Mouse (Mus musculus) megakaryocyte, adult 5-6 weeks (primary cell): ENCODE results near the gene Gart. TPM values are rescaled to one million over a fixed set of nuclear protein-coding genes. Genes with fewer than 3 reads are reported as not detected.

Experiments
- ATAC-seq: 2 replicates; pipeline ENCODE4 v1.8.0; 2016; ENCODE audit warnings: mild to moderate bottlenecking, inconsistent platforms; ENCODE audit not compliant: poor library complexity, severe bottlenecking
- total RNA-seq, 2 experiments: library from RNA; stranded (forward) in 1 of 2; stranded (reverse) in 1 of 2; fragments of 153-499, 151-499 nt in 1 of 2; fragments of 221-1000, 200-1000 nt in 1 of 2; gene quantifications; 2 replicates each; pipeline versions ENCODE4 v1.2.3 to v1.2.4; 2015 to 2017

Gene Gart
- total RNA-seq (2015) (59.0 and 62.7 TPM in 2 replicates), total RNA-seq (2017) (98.1 and 115 TPM in 2 replicates)

- peak; percentile 82 for ATAC-seq
These were observed at the start of gene Gart for GRCm38 (mm10) chr16:91646681-91647419. Gene Gart, minus strand, starts transcription at chr16:91646952.

- no peak for ATAC-seq
These were observed 48.5 kb upstream of the Gart start for GRCm38 (mm10) chr16:91695108-91695755.

DNA sequence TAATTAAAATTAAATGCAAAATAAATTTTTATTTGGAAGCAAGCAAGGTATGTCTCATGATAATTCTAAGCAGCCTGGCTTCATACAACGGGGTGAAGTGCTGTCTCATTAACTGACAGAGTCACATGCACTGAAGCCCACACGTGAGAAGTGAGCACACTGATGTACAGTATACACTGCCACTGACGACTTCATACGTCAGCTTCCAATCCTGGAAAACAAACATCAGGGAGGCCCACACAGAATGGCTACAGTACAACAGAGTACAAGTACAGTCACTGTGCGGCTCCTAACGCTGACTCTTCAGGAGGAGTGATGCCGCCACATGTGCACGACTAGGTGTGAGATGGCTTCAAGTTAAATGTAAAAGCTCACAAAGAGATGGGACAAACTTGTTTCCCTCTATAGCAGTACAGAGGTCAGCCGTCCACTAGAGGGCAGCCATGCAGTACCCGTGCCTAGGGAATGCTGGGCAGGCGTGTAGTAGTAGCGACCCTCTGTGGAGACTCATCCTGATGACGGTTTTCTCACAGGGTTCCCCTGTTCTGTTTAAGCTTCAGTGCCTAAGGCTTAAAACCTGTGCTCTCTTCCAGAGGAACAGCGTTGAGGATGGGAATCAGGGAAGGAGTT is 47.8 kb upstream of the Gart start:
- peak; percentile 94 for ATAC-seq

DNA sequence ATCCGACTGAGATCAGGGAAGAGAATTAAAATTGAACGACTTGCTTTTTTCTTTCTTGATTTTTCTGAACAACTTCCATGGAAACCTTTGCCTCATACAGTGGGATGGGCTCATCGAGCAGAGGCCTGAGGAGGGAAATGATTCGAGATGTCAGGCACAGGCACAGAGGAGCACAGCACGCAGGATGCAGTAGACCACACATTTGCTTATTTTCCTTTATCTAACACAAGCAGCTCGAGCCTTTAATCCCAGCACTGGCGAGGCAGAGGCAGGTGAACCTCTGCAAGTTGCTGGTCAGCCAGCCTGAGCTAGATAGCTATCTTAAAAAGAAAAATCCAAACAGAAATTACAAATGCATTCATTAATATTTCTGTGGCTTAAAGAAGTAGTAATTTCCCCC is 43.0 kb upstream of the Gart start:
- ATAC-seq: no peak

DNA sequence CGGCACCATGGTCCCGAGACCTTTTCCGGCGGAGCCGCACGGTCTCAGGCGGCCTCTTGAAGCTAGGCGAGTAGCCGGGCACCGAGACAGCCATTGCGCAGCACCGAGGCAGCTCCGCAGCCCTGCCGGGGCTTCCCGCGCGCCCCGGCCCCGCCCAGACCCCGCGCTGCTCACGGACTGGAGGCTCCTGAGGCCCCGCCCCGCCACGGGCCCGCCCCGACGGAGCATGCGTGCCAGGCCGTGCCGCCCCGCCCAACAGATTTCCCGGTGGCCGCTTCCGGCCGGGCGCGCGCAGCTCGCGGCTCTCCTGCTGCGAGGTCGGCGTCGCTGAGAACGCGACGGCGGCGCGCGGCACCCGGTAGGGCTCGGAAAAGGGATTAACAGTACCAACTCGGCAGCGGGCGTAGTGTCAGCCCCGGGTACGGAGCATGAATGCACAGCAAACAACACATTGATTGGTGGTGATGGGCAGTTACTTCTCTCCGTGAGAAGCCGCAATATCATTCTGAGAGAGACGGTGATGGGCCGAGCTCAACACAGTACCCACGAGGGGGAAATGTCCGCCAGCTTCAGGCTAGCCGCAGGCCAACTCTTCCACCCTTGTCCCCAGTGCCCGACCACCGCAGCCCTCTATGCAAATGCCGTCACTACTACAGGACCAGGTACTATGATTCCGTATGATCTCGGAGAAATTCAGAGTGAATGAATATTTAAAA is 42.0 kb upstream of the Gart start, which contains the start of gene Donson:
Gene Donson (minus strand): TSS at position 152 of the 716 bp plus-strand sequence.
- ATAC-seq: peak; percentile 92

- 0 out of 2 replicates have a peak, but pooled peaks have one; percentile 1 for ATAC-seq
These were observed 41.4 kb upstream of the Gart start for GRCm38 (mm10) chr16:91688023-91688618.

DNA sequence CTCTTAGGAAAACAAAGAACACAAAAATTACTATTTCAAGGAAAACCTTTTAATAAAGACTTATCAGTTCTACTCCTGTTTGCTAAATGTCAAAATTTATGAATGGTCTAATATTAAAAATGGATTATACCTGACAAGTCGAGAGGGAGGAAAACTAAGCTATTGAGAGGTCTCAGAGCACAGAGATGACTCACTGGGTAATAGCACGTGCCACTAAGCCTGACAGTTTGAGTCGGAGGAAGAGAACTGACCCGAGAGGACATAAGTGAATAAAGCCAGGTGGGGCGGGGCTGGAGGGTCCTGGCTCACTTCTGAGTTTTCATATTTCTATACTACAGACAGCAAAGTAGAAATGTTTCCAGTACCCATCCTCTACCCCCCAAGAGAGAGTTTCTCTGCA is 39.6 kb upstream of the Gart start:
- no peak for ATAC-seq

- ATAC-seq: peak; percentile 61
These were observed 38.8 kb upstream of the Gart start for GRCm38 (mm10) chr16:91685526-91685925.

GRCm38 (mm10) chr16:91680656-91681055 is 33.9 kb upstream of the Gart start:
- ATAC-seq: no peak

DNA sequence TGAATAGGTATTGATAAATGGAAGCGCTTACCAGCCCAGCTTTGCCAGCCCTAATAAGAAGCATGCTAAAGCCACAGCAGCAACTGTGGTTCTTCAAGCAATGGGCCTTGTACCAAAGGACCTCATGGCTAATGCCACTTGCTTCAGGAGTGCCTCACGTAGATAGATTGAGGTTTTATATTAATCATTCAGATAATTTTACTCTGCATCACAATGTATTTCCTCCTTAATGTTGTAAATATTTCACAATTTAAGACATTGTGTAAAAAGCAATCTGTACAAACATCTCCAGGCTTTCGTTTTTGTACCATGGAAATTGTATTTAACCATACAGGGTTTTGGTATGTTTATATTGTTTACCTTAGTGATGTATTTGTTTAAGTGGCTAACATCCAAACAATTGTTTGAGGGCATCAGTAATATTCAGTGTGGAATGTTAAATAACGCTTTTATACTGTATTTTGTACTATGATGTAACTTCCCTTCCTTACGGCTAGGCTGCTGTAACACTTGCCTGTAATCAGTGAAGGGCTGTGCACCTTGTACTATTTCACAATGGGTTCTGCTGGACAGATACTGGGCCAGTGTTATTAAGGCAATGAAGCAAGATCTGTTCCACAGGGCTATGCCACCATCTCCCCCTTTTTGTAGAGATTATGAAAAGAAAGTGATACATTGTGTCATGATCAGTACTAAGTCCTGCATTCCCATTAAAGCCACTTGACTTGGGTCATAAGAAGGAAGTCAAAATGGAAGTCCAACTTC is 31.6 kb upstream of the Gart start:
- peak; percentile 93 for ATAC-seq

DNA sequence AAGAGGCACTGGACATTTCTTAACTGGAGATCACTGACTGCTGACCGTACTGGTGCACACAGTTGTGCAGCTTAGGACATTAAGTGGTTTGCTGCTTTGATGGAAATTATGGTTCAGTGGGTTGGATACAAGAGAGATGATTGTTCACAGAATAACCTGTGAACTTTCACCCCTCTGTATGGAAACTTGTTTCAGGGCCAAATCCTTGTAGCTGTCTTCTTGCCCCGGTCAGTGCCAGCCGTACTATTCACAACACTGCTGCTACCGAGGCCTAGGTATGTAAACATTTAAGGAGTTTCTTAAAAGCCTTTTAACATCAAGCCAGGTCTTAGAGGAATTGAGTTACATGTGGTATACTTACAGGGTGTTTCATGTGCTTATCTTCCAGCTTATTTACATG is 27.7 kb upstream of the Gart start:
- ATAC-seq: no peak

GRCm38 (mm10) chr16:91663795-91664194 is 17.0 kb upstream of the Gart start:
- no peak for ATAC-seq

DNA sequence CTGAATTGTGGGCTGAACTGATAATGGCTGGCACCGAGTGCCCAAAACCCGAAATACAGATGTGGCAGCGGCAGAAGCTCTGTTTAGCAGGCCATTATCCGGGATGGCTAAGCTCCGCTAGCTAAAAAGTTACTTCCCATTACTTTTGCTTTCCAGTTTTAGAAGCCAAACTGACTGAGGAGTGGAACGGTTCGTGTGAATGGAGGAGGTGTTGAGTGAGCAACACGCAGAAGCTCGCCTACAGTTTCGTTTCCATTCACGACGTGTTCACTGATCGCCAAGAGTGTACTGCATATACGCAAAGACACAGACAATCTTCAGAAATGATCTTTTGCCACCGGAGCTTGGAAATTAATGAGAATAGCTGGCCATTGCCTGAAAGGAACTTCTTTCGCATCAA is 15.6 kb upstream of the Gart start:
- ATAC-seq: no peak

GRCm38 (mm10) chr16:91661397-91661796 is 14.6 kb upstream of the Gart start:
- no peak for ATAC-seq

DNA sequence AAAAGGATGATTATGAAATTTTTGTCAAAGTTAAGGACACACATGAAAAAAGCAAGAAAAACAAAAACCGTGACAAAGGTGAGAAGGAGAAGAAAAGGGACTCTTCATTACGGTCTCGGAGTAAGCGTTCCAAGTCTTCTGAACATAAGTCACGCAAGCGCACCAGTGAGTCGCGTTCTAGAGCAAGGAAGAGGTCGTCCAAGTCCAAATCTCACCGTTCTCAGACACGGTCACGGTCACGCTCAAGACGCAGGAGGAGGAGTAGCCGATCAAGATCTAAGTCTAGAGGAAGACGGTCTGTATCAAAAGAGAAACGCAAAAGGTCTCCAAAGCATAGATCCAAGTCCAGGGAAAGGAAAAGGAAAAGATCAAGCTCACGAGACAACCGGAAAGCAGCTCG is 13.0 kb upstream of the Gart start:
- no peak for ATAC-seq

DNA sequence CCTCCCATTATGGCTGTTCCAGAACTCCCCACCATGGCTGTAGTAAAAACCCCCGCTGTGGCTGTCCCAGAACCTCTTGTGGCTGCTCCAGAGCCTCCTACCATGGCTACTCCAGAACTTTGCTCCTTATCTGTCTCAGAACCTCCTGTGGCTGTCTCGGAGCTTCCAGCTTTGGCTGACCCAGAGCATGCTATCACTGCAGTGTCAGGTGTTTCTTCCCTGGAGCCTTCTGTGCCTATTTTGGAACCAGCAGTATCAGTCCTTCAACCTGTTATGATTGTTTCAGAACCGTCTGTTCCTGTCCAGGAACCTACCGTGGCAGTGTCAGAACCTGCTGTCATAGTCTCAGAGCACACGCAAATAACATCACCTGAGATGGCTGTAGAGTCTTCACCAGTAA is 11.7 kb upstream of the Gart start:
- no peak for ATAC-seq

- no peak for ATAC-seq
These were observed 10.5 kb upstream of the Gart start for GRCm38 (mm10) chr16:91657285-91657684.

DNA sequence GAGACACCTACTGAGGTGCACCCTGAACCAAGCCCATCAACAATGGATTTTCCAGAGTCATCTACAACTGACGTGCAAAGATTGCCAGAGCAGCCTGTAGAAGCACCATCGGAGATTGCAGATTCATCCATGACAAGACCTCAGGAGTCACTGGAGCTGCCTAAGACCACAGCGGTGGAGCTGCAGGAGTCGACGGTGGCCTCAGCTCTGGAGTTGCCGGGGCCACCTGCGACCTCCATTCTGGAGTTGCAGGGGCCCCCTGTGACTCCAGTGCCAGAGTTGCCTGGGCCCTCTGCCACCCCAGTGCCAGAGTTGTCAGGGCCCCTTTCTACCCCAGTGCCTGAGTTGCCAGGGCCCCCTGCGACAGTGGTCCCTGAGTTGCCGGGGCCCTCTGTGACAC is 8.5 kb upstream of the Gart start:
- no peak for ATAC-seq

DNA sequence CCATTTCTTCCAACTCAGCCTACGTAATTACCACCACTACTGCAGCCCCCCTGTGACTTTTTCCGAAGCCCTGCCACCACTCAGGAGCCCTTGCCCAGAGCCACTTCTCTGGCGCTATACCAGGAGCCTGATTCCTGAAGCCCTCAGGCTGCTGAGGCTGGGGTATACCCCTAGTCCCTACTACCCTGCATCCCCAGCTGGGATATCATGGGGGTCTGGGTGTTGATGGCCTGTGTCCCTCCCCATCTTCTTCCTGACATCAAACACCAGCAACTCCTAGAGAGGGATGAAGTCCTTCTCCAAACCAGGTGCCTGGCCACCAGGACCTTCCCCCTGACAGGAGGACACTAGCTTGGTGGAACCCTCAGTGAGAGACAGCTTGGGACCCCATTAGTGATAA is 5.4 kb upstream of the Gart start:
- no peak for ATAC-seq

GRCm38 (mm10) chr16:91649781-91650180 is 3.0 kb upstream of the Gart start:
- no peak for ATAC-seq
